Mouse (Mus musculus): ENCODE measurements around the gene Snrnp35. TPM values are rescaled to one million over a fixed set of nuclear protein-coding genes. Genes with fewer than 3 reads are reported as not detected.
A peak's percentile ranks its signal among the peaks of the same experiment; 100 is the strongest.

Snrnp35 gene
- polyA plus RNA-seq (2015; fragmentation: Nextera tagmentation; extraction: Ambion mirVana) = 23.6 and 25.1 TPM in 2 replicates

GRCm38 (mm10) chr5:124482966-124483654, at the start of gene Snrnp35:
Gene Snrnp35 (plus strand): TSS chr5:124483134.
- no peaks in the 10 kb centered on the region for H3K36me3 ChIP-seq
- H3K27ac ChIP-seq = peak within 1 kb of the TSS; percentile 100
- no peaks in the 10 kb centered on the region for H3K27me3 ChIP-seq
- peak within 1 kb of the TSS; percentile 67 for H3K9ac ChIP-seq
- ATAC-seq (ENCODE audit: insufficient number of reproducible peaks, low FRiP score, low TSS enrichment, low read depth) = peak; percentile 86
- no peaks in the 10 kb centered on the region for H3K9me3 ChIP-seq
- H3K4me2 ChIP-seq = peak within 1 kb of the TSS; percentile 67
- under 1% methylated on average over 47 of the region's 48 CpGs for WGBS
- peaks cover 23% of the 10 kb centered on the region for H3K4me1 ChIP-seq
- peak within 1 kb of the TSS; percentile 60 for H3K4me3 ChIP-seq

GRCm38 (mm10) chr5:124438229-124438628, 44.7 kb upstream of the Snrnp35 start:
- H3K36me3 ChIP-seq = no peaks in the 10 kb centered on the region
- H3K4me2 ChIP-seq = no peak overlapping the region
- H3K9me3 ChIP-seq = no peaks in the 10 kb centered on the region
- no peak for ATAC-seq (ENCODE audit: insufficient number of reproducible peaks, low FRiP score, low TSS enrichment, low read depth)
- no peak overlapping the region for H3K4me3 ChIP-seq
- no peak overlapping the region for H3K27ac ChIP-seq
- no peak overlapping the region for H3K9ac ChIP-seq
- H3K27me3 ChIP-seq = no peaks in the 10 kb centered on the region
- WGBS = 91% methylated on average over 5 of the region's 5 CpGs
- peaks cover 15% of the 10 kb centered on the region; the same call in 1 of the 2 replicates for H3K4me1 ChIP-seq

DNA sequence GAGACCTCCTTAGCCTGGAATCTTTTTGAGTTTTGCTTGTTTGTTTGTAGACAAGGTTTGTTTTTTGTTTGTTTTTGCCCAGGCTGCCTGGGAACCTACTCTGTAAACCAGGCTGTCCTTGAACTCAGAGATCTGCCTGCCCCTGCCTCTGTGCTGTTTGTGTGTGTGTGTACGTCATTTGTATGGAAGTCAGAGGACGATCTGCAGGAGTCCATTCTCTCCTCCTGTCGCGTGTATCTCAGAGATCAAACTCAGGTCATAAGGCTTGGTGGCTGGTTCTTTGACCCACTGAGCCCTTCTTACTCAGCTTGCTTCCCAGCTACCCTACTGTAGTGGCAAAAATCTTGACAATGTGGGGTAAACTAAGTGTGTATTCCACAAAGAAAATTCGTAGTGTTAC, 44.2 kb upstream of the Snrnp35 start:
- Histone ChIP-seq H3K9me3 (no peaks in the 10 kb centered on the region), H3K4me1 (peaks cover 15% of the 10 kb centered on the region; the same call in 1 of the 2 replicates), H3K27me3 (no peaks in the 10 kb centered on the region), H3K9ac (no peak overlapping the region), H3K4me3 (peak overlapping the region; percentile 84), H3K36me3 (no peaks in the 10 kb centered on the region), H3K27ac (peak overlapping the region; percentile 69), H3K4me2 (peak overlapping the region; percentile 87; the same call in 1 of the 2 replicates)
- ATAC-seq (ENCODE audit: insufficient number of reproducible peaks, low FRiP score, low TSS enrichment, low read depth) = no peak
- 72% methylated on average over 5 of the region's 5 CpGs for WGBS

DNA sequence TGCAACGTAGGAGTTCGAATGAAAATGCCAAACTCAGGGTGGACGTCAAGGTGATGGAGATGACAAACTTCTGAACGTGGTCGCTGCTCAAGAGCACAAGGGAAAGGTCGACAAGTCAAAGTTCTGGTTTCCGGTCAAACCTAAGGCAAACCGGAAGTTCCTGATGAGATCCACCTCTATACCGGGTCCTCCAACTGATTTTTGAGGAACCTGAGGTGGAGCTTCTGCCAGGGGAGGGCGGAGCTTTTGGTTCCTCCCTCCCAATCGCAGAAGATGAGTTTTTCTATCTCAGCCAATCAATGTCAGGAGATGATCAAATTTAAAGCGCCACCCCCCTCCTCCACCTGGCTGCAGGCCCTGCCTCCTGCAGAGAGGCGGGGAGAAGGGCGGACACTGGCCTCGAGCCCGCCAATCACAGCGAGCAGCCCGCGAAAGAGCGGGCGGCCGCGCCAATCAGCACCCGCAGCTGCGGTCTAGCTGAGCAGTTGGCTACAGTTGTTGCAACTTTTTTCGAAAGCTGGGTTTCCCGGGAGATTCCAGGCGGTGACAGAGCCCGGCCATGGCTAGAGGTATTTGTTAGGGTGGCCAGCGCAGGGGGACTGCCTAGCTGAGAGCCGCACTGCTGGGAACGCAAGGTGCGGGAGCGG, 43.4 kb upstream of the Snrnp35 start, which contains the start of gene Kmt5a:
TSS of gene Kmt5a (plus strand) at position 484 of the 647 bp plus-strand sequence.
- WGBS = under 1% methylated on average over 34 of the region's 34 CpGs
- peak; percentile 95 for ATAC-seq (ENCODE audit: insufficient number of reproducible peaks, low FRiP score, low TSS enrichment, low read depth)
- peak within 1 kb of the TSS; percentile 87 for H3K4me2 ChIP-seq
- peak within 1 kb of the TSS; percentile 84 for H3K4me3 ChIP-seq
- H3K9me3 ChIP-seq = no peaks in the 10 kb centered on the region
- H3K4me1 ChIP-seq = peaks cover 17% of the 10 kb centered on the region
- H3K27me3 ChIP-seq = no peaks in the 10 kb centered on the region
- H3K36me3 ChIP-seq = no peaks in the 10 kb centered on the region
- H3K27ac ChIP-seq = peak within 1 kb of the TSS; percentile 89
- H3K9ac ChIP-seq = peak within 1 kb of the TSS; percentile 66

DNA sequence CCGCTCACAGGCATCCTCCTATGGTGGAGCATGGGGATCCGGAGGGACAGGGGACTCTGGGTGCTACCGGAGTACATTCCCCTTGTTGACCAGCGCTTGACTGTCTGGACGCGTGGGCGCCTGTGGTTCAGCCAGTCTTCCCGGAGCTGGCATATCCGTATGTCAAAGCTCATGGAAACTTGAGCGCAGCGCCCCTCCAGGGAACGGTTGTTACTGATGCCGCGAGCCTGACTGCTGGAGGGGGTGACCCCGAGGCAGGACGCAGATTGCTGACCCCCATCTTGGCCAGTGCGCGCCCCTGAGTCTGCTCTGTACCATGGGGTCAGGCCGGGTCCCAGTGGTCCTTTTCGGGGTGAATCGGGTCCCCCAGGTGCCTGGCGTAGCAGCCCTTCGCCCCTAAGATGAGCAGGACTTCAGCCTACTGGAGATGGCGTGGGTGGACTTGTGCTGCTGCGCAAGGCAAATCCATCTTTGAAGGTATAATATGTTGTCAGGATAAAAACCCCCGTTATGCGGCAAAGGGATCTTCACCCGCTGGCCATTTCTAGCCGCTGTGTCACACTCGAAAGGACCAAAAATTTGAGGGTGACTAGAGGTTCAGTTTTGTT, 42.7 kb upstream of the Snrnp35 start:
- H3K9ac ChIP-seq = peak overlapping the region; percentile 66
- H3K36me3 ChIP-seq = no peaks in the 10 kb centered on the region
- H3K4me1 ChIP-seq = peaks cover 22% of the 10 kb centered on the region
- WGBS = under 1% methylated on average over 30 of the region's 30 CpGs
- peak overlapping the region; percentile 89 for H3K27ac ChIP-seq
- no peaks in the 10 kb centered on the region for H3K9me3 ChIP-seq
- H3K4me3 ChIP-seq = peak overlapping the region; percentile 84
- no peaks in the 10 kb centered on the region for H3K27me3 ChIP-seq
- peak overlapping the region; percentile 87 for H3K4me2 ChIP-seq
- ATAC-seq (ENCODE audit: insufficient number of reproducible peaks, low FRiP score, low TSS enrichment, low read depth) = peak; percentile 59

GRCm38 (mm10) chr5:124442628-124443027, 40.3 kb upstream of the Snrnp35 start:
- no peak overlapping the region for H3K4me2 ChIP-seq

DNA sequence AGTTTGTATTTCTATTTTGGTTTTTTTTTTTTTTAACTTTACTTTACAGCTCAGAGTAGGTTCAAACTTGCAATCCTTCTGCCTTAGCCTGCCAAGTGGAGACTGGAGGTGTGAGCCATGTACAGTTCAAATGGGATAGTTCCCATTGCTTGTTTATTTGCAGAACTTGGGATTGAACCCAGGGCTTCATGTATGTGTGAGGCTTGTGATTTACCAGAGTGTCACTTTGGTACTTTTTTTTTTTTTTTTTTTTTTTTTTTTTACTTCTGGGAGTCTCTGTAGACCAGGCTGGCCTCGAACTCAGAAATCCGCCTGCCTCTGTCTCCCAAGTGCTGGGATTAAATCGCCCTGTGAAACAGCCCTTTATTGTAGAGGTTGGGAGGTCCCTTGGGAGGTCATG, 38.7 kb upstream of the Snrnp35 start:
- H3K27ac ChIP-seq = peak overlapping the region; percentile 91; the same call in 1 of the 2 replicates
- H3K4me2 ChIP-seq = peak overlapping the region; percentile 83; the same call in 1 of the 2 replicates
- no peak overlapping the region for H3K9ac ChIP-seq
- peaks cover 21% of the 10 kb centered on the region for H3K36me3 ChIP-seq
- 74% methylated on average over 3 of the region's 3 CpGs for WGBS
- no peaks in the 10 kb centered on the region for H3K9me3 ChIP-seq
- H3K4me1 ChIP-seq = peaks cover 37% of the 10 kb centered on the region
- no peaks in the 10 kb centered on the region for H3K27me3 ChIP-seq
- ATAC-seq (ENCODE audit: insufficient number of reproducible peaks, low FRiP score, low TSS enrichment, low read depth) = no peak
- H3K4me3 ChIP-seq = 0 out of 2 replicates have a peak overlapping the region, but pooled peaks have one; percentile 85

More at GRCm38 (mm10) chr5:124442628-124443027, 40.3 kb upstream of the Snrnp35 start:
- Histone ChIP-seq H3K4me1 (peaks cover 37% of the 10 kb centered on the region), H3K9ac (no peak overlapping the region), H3K27ac (no peak overlapping the region), H3K36me3 (peaks cover 6% of the 10 kb centered on the region), H3K9me3 (no peaks in the 10 kb centered on the region), H3K4me3 (no peak overlapping the region), H3K27me3 (no peaks in the 10 kb centered on the region)
- 80% methylated on average over 2 of the region's 2 CpGs for WGBS
- ATAC-seq (ENCODE audit: insufficient number of reproducible peaks, low FRiP score, low TSS enrichment, low read depth) = no peak

DNA sequence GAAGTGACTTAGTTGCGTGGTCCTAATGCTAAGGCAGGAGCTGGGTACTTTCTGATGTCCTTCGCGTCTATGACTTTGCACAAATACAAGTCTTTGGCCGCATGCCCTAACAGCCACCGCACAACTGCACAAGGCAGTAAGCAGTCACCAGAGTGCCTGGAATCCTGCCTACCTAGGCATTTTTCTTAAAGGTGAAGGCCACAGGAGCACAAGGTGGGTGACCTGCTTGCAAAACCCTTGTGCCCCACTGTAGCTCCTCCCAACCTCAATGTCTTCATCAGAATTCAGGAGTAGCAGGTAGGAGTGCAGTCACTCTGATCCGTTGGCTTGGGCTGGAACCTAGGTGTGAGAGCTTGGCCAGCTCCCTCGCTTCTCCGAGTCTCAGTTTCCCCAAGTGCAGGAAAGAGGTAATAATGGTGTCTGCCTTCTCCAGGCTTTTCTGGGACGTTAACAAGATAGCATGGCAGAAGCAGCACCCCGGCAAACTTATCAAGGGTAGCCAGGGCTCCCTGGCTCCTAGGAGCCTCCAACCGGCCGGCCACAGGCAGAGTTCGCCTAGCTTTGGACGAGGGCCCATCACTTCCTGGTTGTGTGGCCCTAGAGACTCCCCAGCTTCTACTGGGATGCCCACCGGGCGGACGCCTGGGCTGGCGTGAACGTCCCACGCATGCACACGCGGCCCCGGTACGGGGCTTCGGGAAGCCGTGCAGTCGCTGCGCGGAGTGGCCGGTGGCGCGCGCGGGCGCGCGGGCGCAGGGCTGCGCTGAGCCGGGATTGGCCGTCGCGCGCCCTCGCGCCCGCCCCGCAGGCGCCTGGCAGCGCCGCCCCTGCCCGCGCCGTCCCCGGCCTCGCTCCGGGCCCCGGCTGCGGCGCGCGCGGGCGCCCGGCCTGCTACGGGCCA, 38.0 kb upstream of the Snrnp35 start:
- peak; percentile 85 for ATAC-seq (ENCODE audit: insufficient number of reproducible peaks, low FRiP score, low TSS enrichment, low read depth)
- no peaks in the 10 kb centered on the region for H3K27me3 ChIP-seq
- peak overlapping the region; percentile 91 for H3K27ac ChIP-seq
- peak overlapping the region; percentile 85 for H3K4me3 ChIP-seq
- H3K36me3 ChIP-seq = peaks cover 27% of the 10 kb centered on the region
- no peaks in the 10 kb centered on the region for H3K9me3 ChIP-seq
- peaks cover 40% of the 10 kb centered on the region for H3K4me1 ChIP-seq
- peak overlapping the region; percentile 83 for H3K4me2 ChIP-seq
- peak overlapping the region; percentile 90 for H3K9ac ChIP-seq
- 3% methylated on average over 62 of the region's 66 CpGs for WGBS

GRCm38 (mm10) chr5:124445621-124446293, 37.2 kb upstream of the Snrnp35 start:
- H3K27ac ChIP-seq = peak overlapping the region; percentile 89
- peak overlapping the region; percentile 85 for H3K4me3 ChIP-seq
- H3K4me2 ChIP-seq = peak overlapping the region; percentile 83
- peaks cover 35% of the 10 kb centered on the region for H3K36me3 ChIP-seq
- peaks cover 36% of the 10 kb centered on the region for H3K4me1 ChIP-seq
- 1% methylated on average over 24 of the region's 77 CpGs for WGBS
- peak overlapping the region; percentile 90 for H3K9ac ChIP-seq
- H3K27me3 ChIP-seq = no peaks in the 10 kb centered on the region
- H3K9me3 ChIP-seq = no peaks in the 10 kb centered on the region
- peak; percentile 49 for ATAC-seq (ENCODE audit: insufficient number of reproducible peaks, low FRiP score, low TSS enrichment, low read depth)

- no peaks in the 10 kb centered on the region for H3K9me3 ChIP-seq
- H3K4me1 ChIP-seq = peaks cover 36% of the 10 kb centered on the region
- 2% methylated on average over 15 of the region's 15 CpGs for WGBS
- H3K9ac ChIP-seq = peak overlapping the region; percentile 90
- ATAC-seq (ENCODE audit: insufficient number of reproducible peaks, low FRiP score, low TSS enrichment, low read depth) = peak; percentile 53
- peak overlapping the region; percentile 89 for H3K27ac ChIP-seq
- peaks cover 40% of the 10 kb centered on the region for H3K36me3 ChIP-seq
- H3K4me2 ChIP-seq = peak overlapping the region; percentile 83
- peak overlapping the region; percentile 85 for H3K4me3 ChIP-seq
- H3K27me3 ChIP-seq = no peaks in the 10 kb centered on the region
Observed at GRCm38 (mm10) chr5:124446301-124446881, 36.5 kb upstream of the Snrnp35 start.

Measured in limb, embryonic 15.5 days (tissue).